Mouse (Mus musculus): ENCODE results near the gene Pde4b. TPM values are rescaled to one million over a fixed set of nuclear protein-coding genes. Genes with fewer than 3 reads are reported as not detected.

Gene Pde4b
- polyA plus RNA-seq, 1 experiment = 0.81 TPM

DNA sequence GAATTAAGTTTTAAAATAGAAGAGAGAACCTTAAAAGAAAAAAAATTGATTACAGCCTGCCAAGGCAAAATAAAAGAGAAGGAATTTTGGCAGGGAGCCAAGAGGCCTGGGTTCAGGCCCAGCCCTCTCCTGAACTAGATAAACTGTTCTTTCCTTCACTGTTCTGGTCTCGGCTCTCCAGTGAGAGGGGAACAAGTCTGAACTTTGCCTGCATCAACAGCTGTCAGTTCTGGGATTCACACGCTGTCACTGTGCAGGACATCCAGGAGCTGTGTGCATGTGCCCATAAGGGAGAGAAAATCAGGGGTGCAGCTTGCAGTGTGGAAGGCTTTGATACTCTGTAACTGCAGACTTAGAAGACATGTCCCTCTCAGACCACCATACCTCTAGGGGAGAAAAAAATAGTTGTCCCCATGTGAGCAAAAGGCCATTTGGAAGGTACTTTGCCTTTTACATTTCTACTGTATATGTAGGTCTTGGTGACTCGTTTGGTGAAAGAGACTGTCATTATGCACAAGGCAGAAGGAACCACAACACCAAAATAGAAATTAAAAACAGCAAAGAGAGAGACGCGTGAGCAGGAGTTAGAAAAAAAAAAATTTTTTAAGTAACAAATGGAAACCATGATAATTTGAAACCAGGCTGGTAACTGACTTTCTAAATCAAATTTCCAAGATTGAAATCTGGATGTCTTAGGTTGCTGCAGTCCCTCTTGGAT, 352.2 kb downstream of the Pde4b start:
- H3K27ac ChIP-seq (ENCODE audit: insufficient read depth, low read length) = no peak overlapping the region
- H3K9me3 ChIP-seq (replicated peaks; ENCODE audit: control insufficient read depth, insufficient read depth, low read length, poor library complexity, severe bottlenecking) = no peaks in the 10 kb centered on the region
- no peaks in the 10 kb centered on the region for H3K36me3 ChIP-seq (ENCODE audit: control insufficient read depth, insufficient read depth, low read length, poor library complexity, severe bottlenecking)

DNA sequence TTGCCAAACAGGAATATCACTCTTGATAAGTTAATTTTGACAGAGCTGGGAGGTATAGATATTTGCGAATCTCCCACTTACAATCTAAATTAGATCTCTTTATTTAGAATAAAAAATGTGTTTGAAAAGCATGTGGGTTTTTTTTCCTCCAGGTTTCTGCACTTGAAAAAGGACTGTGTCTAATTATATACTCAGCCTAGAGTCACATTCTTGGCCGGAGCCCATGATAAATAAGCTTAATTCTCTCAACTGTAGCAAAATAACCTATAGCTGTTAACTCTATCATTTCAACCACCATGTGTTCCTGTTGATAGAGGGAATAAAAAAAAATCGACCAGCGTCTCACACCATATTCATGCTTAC, 352.8 kb downstream of the Pde4b start:
- no peak overlapping the region for H3K27ac ChIP-seq (ENCODE audit: insufficient read depth, low read length)
- H3K9ac ChIP-seq (ENCODE audit: low read depth, poor library complexity, severe bottlenecking) = no peak overlapping the region
- no peak overlapping the region for H3K4me3 ChIP-seq (ENCODE audit: low read depth, low read length)
- no peaks in the 10 kb centered on the region for H3K36me3 ChIP-seq (ENCODE audit: control insufficient read depth, insufficient read depth, low read length, poor library complexity, severe bottlenecking)
- no peaks in the 10 kb centered on the region for H3K9me3 ChIP-seq (replicated peaks; ENCODE audit: control insufficient read depth, insufficient read depth, low read length, poor library complexity, severe bottlenecking)
- H3K4me1 ChIP-seq (ENCODE audit: control insufficient read depth, insufficient read depth, low read length) = no peaks in the 10 kb centered on the region
- TF ChIP-seq CTCF (IDR thresholded peaks at IDR 0.05; ENCODE audit: low read depth, low read length) (no peak), POLR2A (IDR thresholded peaks at IDR 0.05; ENCODE audit: insufficient read depth, low read length) (no peak), EP300 (IDR thresholded peaks at IDR 0.05; ENCODE audit: insufficient read depth, low read depth, low read length) (no peak)
- H3K27me3 ChIP-seq (ENCODE audit: control insufficient read depth, insufficient read depth, low read length, poor library complexity, severe bottlenecking) = no peaks in the 10 kb centered on the region

More for the DNA sequence above, 352.2 kb downstream of the Pde4b start:
- no peak overlapping the region for H3K9ac ChIP-seq (ENCODE audit: low read depth, poor library complexity, severe bottlenecking)
- H3K4me3 ChIP-seq (ENCODE audit: low read depth, low read length) = no peak overlapping the region
- TF ChIP-seq CTCF (IDR thresholded peaks at IDR 0.05; ENCODE audit: low read depth, low read length) = no peak
- TF ChIP-seq EP300 (IDR thresholded peaks at IDR 0.05; ENCODE audit: insufficient read depth, low read depth, low read length) = no peak
- H3K4me1 ChIP-seq (ENCODE audit: control insufficient read depth, insufficient read depth, low read length) = no peaks in the 10 kb centered on the region
- H3K27me3 ChIP-seq (ENCODE audit: control insufficient read depth, insufficient read depth, low read length, poor library complexity, severe bottlenecking) = no peaks in the 10 kb centered on the region

DNA sequence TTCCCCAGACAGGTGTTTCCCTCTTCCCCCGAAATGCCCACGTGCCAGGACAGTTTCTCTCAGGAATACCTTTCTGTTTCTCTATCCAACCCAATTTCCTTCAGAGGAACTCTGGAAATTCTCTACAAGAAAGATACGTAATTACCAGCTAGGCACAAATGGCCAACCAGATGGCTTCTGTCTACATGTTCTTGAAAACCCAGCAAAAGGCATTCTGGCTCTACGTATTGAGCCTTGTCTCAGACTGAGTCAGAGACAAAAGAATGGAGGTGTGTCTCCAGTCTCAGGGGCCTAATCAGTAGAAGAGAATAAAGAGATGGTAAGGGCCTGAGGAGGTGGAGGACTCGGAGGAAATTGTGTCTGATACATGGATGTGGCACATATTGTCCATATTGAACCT, 356.2 kb downstream of the Pde4b start:
- H3K4me1 ChIP-seq (ENCODE audit: control insufficient read depth, insufficient read depth, low read length) = no peaks in the 10 kb centered on the region
- no peak overlapping the region for H3K27ac ChIP-seq (ENCODE audit: insufficient read depth, low read length)
- no peaks in the 10 kb centered on the region for H3K27me3 ChIP-seq (ENCODE audit: control insufficient read depth, insufficient read depth, low read length, poor library complexity, severe bottlenecking)

DNA sequence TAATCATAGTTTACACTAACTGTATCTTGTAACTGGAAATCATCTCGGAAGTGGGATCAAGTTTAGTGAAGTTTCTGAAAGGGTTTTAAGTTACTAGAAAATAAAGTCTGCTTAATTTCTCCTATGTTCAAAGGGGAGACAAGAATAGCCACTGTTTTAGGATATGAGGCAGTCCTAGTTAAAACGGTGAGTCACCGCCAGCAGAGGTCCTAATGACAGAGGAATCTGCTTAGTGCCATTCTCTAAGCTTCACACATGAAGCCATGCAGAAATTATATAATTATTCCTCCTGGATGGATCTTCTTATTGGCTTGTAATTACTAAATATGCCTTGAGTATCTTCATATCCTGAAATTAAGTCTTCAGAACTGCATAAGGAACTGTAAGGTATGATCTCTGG, 357.2 kb downstream of the Pde4b start:
- no peaks in the 10 kb centered on the region for H3K9me3 ChIP-seq (replicated peaks; ENCODE audit: control insufficient read depth, insufficient read depth, low read length, poor library complexity, severe bottlenecking)
- TF ChIP-seq POLR2A (IDR thresholded peaks at IDR 0.05; ENCODE audit: insufficient read depth, low read length) = no peak
- TF ChIP-seq EP300 (IDR thresholded peaks at IDR 0.05; ENCODE audit: insufficient read depth, low read depth, low read length) = no peak
- TF ChIP-seq CTCF (IDR thresholded peaks at IDR 0.05; ENCODE audit: low read depth, low read length) = no peak
- H3K4me3 ChIP-seq (ENCODE audit: low read depth, low read length) = no peak overlapping the region
- no peaks in the 10 kb centered on the region for H3K27me3 ChIP-seq (ENCODE audit: control insufficient read depth, insufficient read depth, low read length, poor library complexity, severe bottlenecking)
- H3K9ac ChIP-seq (ENCODE audit: low read depth, poor library complexity, severe bottlenecking) = no peak overlapping the region
- H3K27ac ChIP-seq (ENCODE audit: insufficient read depth, low read length) = no peak overlapping the region
- H3K4me1 ChIP-seq (ENCODE audit: control insufficient read depth, insufficient read depth, low read length) = no peaks in the 10 kb centered on the region
- no peaks in the 10 kb centered on the region for H3K36me3 ChIP-seq (ENCODE audit: control insufficient read depth, insufficient read depth, low read length, poor library complexity, severe bottlenecking)

More for the DNA sequence above, 356.2 kb downstream of the Pde4b start:
- Histone ChIP-seq H3K4me3 (ENCODE audit: low read depth, low read length) (no peak overlapping the region), H3K36me3 (ENCODE audit: control insufficient read depth, insufficient read depth, low read length, poor library complexity, severe bottlenecking) (no peaks in the 10 kb centered on the region), H3K9ac (ENCODE audit: low read depth, poor library complexity, severe bottlenecking) (no peak overlapping the region), H3K9me3 (replicated peaks; ENCODE audit: control insufficient read depth, insufficient read depth, low read length, poor library complexity, severe bottlenecking) (no peaks in the 10 kb centered on the region)
- no peak for TF ChIP-seq POLR2A (IDR thresholded peaks at IDR 0.05; ENCODE audit: insufficient read depth, low read length)
- TF ChIP-seq EP300 (IDR thresholded peaks at IDR 0.05; ENCODE audit: insufficient read depth, low read depth, low read length) = no peak
- TF ChIP-seq CTCF (IDR thresholded peaks at IDR 0.05; ENCODE audit: low read depth, low read length) = no peak

DNA sequence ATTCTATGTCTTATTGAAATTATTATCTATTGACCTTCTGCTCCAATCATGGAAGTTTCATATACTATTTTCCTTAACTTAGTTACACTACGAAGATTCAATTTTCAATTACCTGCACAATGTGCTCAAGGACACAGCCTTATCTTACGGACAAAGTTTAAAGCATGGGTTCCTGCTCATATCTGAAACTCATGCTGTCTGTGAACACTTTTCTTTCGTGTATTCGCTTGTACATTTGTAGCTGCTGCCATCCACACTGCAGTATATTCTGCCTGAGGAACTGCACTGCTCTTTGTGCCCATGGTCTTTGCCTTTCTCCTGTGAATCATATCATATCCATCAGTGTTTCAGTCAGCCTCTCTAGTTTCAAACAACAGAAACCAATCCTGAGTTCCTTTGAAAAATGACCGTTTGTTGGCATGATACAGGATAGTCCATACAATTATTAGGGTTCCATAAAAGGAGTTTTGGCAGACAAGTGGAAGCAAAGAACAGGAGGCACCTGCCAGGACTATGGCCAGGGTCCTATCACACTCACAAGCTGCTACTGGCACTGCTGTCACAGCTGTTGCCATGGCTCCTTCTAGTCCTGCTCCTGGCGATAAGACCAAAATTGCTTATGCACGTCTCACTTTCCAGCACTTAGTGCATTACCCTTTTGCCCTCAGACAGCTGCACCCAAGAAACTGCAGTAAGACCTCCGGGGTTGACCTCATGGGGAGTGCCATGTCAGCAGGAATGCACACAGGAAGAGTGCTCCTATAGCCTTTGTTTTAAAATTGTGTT, 359.0 kb downstream of the Pde4b start:
- H3K4me1 ChIP-seq (ENCODE audit: control insufficient read depth, insufficient read depth, low read length) = no peaks in the 10 kb centered on the region
- no peaks in the 10 kb centered on the region for H3K27me3 ChIP-seq (ENCODE audit: control insufficient read depth, insufficient read depth, low read length, poor library complexity, severe bottlenecking)
- no peak overlapping the region for H3K4me3 ChIP-seq (ENCODE audit: low read depth, low read length)

DNA sequence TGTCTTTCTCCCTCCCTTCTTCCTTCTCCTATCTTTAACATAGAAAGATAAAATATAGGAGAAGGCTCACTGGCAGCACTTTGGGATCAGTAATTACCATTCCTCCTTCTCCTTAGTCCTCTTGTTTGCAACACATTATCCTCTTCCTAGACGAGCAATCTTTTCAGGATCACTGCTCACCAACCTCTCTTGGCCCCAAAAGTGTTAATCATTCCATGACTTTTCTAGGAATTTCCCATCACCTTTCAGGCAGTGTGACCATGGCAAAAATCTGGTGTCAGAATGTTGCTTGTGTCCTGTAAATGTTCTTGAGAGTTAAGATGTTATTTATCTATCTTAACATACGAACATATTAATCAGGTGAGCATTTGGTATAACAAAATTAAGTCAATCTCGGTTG, 369.1 kb downstream of the Pde4b start:
- Histone ChIP-seq H3K9ac (ENCODE audit: low read depth, poor library complexity, severe bottlenecking) (no peak overlapping the region), H3K4me1 (ENCODE audit: control insufficient read depth, insufficient read depth, low read length) (no peaks in the 10 kb centered on the region), H3K9me3 (replicated peaks; ENCODE audit: control insufficient read depth, insufficient read depth, low read length, poor library complexity, severe bottlenecking) (no peaks in the 10 kb centered on the region), H3K27ac (ENCODE audit: insufficient read depth, low read length) (no peak overlapping the region), H3K4me3 (ENCODE audit: low read depth, low read length) (no peak overlapping the region), H3K36me3 (ENCODE audit: control insufficient read depth, insufficient read depth, low read length, poor library complexity, severe bottlenecking) (no peaks in the 10 kb centered on the region), H3K27me3 (ENCODE audit: control insufficient read depth, insufficient read depth, low read length, poor library complexity, severe bottlenecking) (no peaks in the 10 kb centered on the region)
- TF ChIP-seq POLR2A (IDR thresholded peaks at IDR 0.05; ENCODE audit: insufficient read depth, low read length) (no peak), CTCF (IDR thresholded peaks at IDR 0.05; ENCODE audit: low read depth, low read length) (no peak), EP300 (IDR thresholded peaks at IDR 0.05; ENCODE audit: insufficient read depth, low read depth, low read length) (no peak)

More for the DNA sequence above, 359.0 kb downstream of the Pde4b start:
- H3K9ac ChIP-seq (ENCODE audit: low read depth, poor library complexity, severe bottlenecking) = no peak overlapping the region
- H3K9me3 ChIP-seq (replicated peaks; ENCODE audit: control insufficient read depth, insufficient read depth, low read length, poor library complexity, severe bottlenecking) = no peaks in the 10 kb centered on the region
- no peak for TF ChIP-seq EP300 (IDR thresholded peaks at IDR 0.05; ENCODE audit: insufficient read depth, low read depth, low read length)
- no peak for TF ChIP-seq POLR2A (IDR thresholded peaks at IDR 0.05; ENCODE audit: insufficient read depth, low read length)
- TF ChIP-seq CTCF (IDR thresholded peaks at IDR 0.05; ENCODE audit: low read depth, low read length) = no peak
- H3K36me3 ChIP-seq (ENCODE audit: control insufficient read depth, insufficient read depth, low read length, poor library complexity, severe bottlenecking) = no peaks in the 10 kb centered on the region
- H3K27ac ChIP-seq (ENCODE audit: insufficient read depth, low read length) = no peak overlapping the region

Measured in ES-Bruce4 (cell line).